Mouse (Mus musculus): ENCODE results near the gene Usp2.

- TF ChIP-seq CTCF (IDR thresholded peaks at IDR 0.05; ENCODE audit: low read depth, low read length), result no peak
- TF ChIP-seq TAL1 (conservative IDR thresholded peaks at IDR 0.05; ENCODE audit: low read depth, low read length), result no peak
- TF ChIP-seq GATA1 (IDR thresholded peaks at IDR 0.05; ENCODE audit: borderline replicate concordance, low read length), result no peak
- no peak for TF ChIP-seq POLR2AphosphoS5 (IDR thresholded peaks at IDR 0.05; ENCODE audit: insufficient replicate concordance, low read depth, low read length)
Observed at GRCm38 (mm10) chr9:44044426-44045157, 22.2 kb upstream of the Usp2 start.
